Mouse (Mus musculus) embryo, embryonic 11 days (tissue): ENCODE data around the gene Inpp4b.

Source experiments
- DNase-seq: peaks from one replicate; pipeline ENCODE4 v3.0.0-alpha.2; 2015

The Inpp4b gene

DNA sequence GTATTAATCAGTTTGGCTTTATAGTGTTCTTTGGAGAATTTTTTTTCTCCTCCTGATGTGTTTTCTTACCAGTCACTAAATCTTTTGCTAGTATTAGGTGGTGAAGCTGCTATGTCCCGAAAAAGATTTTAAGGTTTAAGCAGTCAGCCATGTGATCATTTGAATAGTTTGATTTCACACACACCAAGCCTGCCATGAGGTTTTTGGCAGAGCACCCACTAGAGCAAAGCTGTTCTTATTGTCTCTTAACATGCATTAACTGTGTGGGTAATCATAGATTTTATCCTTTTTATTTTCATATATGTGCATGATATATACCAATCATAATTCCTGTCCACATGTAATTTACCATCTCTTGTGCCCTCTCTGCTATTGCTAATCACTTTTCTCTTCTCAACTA lies 240.6 kb downstream of the Inpp4b start:
- no peak for DNase-seq

DNA sequence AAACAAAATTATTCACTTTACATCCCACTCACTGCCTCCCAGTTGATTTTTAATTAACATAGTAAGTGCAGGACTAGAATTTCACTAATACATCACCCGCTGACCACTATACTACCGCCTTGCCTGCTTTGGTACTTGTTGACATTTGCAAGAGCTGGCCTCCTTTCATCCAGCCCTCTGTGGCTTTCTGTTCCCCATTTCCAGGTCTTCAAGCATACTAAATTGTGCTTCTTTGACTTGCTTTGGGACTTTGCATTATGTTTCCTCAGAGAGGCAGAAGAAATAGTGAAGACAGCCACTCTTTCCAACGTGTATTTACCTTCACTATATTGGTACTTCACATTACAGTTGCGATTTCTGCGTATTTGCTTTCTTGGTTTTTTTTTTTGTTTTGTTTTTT lies 244.4 kb downstream of the Inpp4b start:
- no peak for DNase-seq

DNA sequence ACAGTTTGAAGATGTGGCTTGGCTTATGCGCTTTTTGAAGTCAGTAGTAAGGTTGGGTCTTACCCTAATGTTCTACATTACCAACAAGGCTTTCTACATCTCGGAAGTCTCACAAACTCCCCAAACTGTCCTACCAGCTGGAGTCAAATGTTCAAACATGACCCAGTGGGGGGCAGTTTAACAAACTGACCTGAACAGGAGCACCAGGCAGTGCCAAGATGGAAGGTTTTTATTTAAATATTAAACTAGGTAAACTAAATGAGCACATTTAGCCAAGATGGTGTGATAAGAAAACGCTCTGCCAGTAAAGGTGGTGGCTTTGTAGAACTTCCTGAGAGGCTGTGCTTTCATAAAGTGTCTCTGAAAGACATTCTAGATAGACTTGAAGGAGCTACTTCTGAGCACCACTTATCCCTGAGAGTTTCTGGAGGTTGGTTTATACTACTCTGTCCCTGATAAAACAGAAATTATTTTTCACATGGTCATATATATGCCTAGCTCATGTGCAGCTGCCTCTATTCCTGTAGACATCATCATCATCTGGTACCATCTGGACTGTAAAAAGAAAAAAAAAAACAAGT lies 251.9 kb downstream of the Inpp4b start:
- no peak for DNase-seq

DNA sequence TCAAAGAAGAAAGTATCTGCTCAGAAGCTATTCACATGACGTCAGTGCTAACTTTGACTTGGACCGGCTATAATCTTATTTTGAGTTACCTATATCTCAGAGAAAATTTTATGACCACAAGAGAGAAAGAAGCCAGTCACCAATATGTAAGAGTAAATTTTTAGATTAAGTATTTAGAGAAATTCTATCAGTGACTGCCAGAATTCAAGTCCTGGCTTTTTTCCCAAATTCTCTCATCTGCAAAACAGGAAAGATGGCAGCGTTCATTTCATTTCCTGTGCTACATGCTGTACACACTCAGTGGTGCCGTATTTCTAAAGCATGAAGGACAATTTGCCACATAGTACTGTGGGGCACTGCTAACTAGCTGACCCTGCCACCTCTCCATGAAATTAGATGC lies 256.9 kb downstream of the Inpp4b start:
- DNase-seq, result no peak

DNA sequence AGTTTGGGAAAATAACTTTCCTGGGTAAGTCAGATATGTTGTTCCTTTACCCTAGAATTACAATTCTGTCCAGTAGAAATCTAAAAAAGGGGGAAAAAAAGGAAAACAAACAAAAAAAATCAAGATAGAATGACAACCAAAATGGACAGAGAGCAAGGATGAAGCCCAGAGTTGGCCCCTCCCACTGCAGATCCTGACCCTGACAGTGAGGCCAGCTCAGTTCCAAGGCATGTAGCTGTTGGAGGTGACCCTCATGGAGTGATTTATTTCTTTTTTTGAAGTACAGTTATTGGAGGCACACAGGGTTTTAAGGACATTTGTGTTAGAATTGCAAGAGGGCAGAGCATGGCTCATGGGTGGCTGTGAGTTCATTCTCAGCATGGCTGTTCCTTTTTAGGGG lies 258.8 kb downstream of the Inpp4b start:
- peak; percentile 4 for DNase-seq

DNA sequence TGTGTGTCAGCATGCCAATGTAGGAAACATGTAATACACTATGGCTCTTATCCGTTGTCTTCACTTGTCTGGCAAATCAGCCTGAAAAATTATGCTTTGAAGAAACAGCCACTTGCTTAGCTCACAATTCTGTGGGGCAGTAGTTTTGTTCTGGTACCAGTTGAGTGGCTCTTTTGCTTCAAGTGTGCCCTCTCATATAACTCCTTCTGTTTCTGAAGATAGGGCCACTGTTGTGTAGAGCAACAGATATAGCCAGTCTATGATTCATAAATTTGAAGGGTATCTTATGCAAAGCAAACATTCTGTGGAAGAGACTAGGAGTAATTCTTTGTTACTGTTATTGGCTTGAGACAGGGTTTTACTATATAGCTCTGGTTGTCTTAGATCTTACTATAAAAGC lies 265.7 kb downstream of the Inpp4b start:
- DNase-seq, result no peak

DNA sequence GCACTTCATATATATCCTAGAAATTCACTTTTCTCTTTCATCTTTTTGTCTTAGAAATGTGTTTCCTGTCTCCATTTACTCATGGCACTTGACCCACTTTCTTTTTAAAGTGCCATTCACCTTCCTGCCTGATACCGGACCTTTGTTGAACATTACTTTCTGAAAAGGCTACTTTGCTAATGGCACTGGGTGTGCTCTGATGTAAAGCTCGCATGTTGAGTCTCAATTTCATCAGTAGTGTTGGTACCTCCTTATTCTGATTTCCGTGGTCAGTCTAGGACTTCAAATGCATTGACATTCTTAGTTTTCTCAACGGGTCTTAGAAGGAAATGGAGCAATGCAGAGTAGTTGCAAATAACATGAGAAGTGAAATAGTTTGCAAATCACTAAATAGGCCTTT lies 266.7 kb downstream of the Inpp4b start:
- DNase-seq, result no peak

DNA sequence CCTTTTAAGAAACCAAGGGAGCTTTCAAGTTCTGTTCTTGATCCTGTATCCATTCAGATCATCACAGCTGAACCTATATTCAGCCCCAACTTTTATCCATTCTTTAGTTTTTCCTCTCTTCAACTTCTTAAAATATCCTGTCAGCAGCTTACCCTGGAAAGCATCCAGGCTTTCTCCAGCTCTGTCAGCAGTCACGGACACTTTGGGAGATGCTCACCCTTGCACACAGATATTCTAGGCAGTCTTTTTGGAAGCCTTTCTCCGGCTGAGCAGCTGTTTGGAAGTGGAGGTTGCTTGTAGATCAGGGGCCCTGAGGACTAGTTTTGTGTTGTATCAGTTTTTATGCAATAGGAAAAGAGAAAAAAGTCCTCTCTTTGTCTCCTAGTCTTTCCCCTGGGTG lies 270.3 kb downstream of the Inpp4b start:
- DNase-seq, result no peak

DNA sequence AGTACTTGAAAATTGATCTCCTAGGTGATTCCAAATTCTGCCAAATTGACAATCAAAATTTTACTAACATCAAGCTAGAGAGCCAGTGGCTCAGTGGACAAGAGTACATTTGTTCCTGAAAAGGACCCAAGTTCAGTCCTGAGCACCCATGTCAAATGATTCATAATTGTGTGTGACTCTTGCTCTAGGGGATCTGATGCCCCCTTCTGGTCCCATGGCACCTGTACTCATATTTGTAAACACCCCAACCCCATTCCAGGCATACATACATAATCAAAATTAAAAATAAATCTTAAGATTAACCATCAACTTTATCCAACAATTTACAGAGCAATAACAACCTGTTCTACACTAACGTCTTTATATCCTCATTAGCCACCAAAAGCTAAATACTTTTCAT lies 271.8 kb downstream of the Inpp4b start:
- no peak for DNase-seq

DNA sequence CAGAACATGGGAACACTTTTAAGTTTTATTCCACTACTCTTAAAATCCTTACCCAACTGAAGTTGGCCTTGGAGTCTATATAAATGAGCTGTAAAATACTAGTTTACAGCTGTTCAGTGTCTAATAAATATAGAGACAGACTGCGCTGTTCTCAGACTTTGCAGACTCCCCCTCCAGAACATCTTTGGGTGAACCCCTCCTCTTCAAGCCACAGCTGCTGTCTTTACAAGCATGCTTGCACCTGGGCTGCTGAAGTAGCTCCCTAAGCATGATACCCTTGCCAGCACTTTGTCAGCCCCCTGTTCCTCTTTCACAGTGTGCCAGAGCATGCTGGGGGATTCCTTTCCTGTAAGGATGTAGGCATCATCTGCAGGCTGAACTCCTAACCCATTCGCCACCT lies 272.2 kb downstream of the Inpp4b start:
- DNase-seq, result no peak

DNA sequence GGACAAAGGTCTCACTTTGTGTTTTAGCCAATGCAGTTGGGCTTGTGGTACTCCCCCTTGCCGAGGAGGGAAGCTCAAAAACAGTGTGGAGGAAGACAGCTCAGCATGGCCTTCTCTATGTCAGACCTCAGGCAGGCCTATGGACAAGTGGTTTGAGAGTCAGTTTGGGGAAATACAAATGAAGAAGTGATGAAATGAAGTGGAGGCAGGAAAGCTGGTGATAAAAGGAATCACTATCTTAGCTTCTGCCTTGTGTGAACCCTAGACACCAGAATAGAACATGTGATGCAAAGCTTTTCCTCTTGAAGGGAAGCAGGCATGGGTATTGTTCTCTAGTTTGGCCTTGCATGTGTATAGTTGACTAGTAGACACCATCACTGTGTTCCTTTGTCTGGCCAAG lies 273.2 kb downstream of the Inpp4b start:
- no peak for DNase-seq

DNA sequence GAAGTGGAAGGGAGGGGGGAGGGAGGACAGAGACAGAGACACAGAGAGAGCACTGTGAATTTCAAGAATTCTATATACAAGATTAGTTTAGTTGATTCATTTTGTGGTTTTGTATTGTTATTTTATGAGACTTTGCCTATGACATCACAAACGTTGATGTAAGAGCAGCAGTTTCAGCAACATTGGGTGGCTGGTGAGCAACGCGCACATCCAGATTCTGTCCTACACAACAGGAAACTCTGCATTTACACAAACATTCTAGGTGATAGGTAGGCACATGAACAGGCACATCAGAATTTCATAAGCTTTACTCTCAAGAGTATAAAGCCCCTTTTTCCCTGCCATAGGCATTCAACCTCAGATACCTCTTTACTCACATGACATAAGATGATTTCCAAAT lies 276.6 kb downstream of the Inpp4b start:
- no peak for DNase-seq

DNA sequence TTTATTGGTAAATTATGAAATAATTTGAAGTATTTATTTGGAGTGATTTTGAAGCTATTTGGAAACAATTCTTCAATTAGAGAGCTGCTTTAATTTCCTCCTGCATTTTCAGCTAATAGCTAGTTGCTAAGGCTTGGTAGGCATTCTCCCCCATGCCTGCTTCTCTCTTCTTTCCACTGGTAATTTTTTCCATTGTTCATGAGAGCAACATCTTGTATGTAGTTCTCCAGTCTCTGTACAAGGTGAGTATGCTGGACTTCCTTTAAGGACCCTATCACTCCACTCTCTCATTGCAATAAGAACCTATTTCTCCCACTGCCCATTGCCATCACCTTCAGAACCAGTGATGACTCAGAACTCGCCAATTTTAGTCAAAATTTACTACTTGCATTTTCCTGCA lies 292.7 kb downstream of the Inpp4b start:
- DNase-seq, result no peak

DNA sequence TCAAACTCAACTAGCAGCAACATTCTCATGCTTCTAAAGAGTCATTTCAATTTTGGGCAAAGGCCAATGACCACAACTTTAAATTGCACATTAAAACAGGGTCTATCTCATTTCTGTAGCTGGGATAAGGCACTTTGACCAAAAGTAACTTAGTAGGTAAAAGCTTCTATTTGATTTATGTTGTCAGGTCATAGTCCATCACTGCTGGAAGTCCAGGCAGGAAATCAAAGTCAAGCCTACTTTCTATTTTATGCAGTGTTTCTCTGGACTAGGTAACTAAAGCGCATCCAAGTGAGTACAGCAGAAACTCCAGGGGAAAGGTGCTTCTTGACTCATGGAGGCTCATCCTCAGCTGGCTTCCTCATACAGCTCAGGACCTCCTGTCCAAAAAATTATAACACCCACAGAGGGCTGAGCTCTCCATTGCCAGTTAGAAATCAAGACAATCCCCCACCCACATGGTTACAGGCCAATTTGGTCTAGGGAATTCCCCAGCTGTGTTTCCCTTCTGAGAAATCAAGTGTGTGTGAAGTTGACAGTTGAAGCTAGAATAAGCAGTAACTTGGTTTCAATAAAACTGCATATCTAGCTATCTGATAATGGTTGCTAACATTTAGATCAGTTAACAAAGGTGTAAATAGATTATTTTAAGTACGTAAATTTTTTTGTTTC lies 293.7 kb downstream of the Inpp4b start:
- DNase-seq, result no peak

DNA sequence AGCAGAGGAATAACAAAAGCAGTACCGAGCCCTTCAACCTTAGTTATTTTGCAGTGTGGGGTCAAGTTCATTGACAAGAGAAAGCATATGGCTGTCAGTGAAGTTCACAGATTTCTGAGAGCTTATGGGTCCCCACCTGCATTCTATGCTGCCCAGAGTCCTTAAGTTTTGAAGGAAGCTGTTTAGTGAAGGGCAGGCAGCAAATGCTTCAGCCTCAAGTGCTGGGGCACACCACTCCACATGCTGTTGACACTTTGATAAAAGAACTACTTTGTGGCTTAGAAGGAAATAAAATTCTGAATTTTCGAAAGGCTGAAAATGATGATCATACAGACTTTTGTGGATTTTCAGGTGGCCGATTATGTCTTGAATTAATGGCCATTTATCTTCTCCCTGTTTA lies 296.1 kb downstream of the Inpp4b start:
- DNase-seq, result no peak

DNA sequence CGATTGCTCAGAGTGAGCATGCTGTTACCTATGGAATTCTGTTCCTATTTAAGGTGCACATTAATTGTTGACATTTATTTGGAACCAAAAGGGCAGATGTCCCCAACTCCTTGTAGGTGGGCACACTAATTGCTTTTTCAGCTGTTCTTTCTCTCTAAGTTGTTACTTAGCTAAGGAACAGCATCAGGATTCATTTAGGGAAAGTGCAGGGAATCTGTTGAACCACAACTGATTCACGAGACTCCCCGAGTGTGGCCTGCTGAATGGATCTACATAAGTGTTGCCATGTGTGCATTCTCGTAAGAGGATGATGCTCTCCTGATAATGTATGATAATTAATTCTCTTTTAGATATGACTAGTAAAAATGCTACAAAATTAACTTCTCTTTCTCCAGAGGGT lies 297.5 kb downstream of the Inpp4b start:
- peak; percentile 47 for DNase-seq

DNA sequence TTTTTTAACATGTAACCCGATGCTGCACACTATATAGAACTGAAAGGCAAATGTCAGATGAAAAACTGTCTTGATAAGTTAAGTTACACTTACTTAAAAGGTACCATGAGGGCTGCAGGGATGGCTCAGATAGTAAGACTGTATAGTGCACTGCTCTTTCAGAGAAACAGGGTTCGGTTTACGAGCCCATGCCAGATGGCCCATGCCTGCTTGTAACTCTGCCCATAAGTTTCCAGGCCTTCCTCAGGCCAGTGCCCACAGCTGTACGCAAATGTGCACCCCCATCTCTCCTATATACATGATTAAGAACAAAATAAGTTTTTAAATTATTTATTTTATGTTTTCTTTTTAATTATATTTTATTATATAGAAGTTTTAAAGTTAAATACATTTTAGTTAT lies 300.7 kb downstream of the Inpp4b start:
- no peak for DNase-seq

DNA sequence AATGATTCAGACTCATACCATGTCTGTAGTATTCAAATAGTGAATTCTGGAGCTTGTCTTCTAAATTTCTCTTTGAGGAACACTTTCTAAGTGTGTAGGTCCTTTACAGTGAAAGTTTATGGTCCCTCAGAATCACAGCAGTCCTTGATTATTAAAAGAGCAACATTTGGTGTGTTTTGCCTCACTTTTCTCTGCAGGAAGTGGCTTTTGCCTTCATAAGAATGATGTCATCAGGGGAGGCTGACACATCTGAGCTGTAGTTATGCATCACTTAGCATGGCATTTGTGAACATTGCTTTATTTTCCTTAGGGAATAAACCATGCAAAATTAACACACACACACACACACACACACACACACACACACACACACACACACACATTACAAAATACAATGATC lies 349.8 kb downstream of the Inpp4b start:
- no peak for DNase-seq

DNA sequence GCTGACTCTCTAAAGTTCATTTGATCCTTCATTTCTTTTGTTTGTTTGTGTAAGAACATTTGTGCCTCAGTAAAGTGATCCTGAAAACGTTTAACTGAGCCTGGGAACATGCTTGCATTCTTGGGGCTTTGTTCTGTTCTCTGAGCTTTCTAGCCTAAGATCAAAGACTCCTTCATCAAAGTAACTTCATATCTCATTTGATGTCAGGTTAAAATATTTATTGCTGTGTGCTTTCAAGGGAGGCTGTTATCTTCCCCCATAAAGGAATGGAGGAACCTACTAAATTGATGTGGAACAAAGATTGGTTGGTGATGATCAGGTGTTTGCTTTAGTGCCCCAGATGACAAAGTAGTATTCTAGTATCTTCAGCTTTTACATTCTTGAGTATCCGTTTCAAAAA lies 352.5 kb downstream of the Inpp4b start:
- DNase-seq, result no peak

DNA sequence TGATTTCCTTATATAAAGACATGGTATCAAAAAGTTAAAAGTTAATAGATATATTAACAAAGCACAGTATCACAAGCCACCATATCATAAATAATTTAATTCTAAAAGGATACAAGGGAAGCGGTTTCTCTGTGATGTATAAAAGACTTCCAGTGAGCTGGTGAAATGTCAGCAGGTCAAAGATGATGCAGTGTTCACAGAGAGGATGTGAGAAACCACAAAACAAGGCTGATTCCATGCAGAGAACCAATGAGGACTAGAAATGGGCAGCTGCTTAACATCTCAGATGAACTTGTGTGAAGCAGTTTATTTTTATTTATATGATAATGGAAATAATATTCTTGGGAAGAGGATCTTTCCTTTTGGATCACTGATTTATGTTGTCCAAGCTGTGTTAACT lies 359.7 kb downstream of the Inpp4b start:
- no peak for DNase-seq

DNA sequence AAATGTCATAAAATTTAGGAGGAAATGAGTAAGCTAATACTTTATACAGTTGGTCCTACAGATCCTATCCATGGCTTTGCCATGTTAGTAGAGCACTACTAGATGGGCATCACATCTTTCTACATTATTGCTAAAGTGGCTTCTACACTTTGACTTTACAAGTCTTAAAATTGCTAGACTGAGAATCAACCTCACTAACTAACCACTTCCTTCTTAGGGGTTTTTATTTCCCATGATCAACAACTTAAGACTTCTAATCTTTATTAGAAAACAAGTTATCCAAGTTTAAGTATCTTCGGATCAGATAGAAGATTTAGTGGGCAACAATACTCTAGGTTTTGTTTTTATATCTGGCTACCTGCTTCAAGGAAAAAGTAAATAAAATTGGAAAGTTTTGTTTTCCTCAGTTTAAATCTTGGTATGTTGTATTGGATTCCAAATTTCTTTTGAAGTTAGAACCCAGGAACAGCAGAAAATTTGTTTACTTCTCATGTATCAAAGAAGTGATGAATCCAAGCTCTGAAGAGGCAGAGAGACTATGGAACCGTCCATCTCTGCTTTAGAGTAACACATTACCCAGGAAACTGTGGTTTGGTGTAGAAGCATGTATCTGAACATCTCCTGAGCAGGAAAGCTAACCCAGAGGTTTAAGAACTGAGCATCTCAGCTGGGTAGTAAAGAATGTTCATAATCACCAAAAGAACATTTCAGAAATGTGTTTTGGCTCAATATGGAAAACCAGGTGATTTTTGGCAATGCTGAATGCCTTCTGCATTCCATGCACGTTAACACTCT lies 361.4 kb downstream of the Inpp4b start:
- DNase-seq, result no peak

DNA sequence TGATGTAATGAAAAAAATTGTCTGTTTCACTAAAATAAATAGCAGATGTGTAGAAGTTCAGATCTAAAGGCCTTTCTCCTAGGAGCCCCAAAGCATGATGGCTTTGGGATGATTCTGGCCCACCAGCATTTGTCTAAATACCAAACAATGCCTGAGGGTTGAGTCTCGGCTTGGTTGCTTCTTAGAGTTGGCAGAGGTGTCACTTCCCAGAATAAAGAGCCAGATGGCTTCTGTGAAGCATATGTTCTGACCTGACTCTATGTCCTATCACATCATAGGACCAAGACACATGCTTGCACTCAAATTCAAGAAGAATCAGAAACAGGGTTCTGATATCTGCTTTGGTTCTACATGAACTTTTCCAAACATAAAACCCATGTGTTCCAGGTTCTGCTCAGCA lies 365.1 kb downstream of the Inpp4b start:
- no peak for DNase-seq

DNA sequence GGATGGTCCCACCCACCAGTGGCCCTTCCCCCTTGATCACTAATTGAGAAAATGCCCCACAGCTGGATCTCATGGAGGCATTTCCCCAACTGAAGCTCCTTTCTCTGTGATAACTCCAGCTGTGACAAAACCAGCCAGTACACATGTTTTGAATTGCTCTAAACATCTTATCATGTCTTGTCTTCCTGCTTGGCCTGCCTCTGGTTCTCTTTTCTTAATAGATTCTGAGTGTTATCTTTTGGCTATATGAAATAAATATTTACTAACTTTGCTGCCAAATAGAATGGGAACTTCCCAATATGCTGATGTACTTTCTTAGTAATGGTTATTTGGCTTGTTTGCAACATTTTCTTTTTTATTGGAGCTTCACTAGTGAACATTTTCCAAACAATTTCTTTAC lies 389.0 kb downstream of the Inpp4b start:
- no peak for DNase-seq

DNA sequence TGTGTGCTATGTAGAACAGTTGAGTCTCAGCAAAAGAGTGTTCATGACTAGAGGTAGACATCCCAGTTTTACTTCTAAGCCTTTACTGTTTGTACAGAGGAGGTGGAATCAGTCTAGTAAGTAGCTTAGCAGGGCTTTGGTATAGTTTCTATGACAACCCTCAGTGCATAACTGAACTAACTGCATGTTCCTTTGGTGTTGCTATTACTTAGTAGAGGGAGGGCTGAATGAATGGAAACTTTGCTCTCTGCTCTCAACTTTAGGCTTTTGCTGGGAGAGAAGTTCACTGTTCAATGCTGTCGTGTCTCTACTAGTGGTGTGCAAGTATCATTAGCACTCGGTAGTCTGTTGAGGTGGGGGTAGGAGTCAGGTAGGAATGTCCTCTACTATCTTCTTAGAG lies 393.3 kb downstream of the Inpp4b start:
- no peak for DNase-seq

DNA sequence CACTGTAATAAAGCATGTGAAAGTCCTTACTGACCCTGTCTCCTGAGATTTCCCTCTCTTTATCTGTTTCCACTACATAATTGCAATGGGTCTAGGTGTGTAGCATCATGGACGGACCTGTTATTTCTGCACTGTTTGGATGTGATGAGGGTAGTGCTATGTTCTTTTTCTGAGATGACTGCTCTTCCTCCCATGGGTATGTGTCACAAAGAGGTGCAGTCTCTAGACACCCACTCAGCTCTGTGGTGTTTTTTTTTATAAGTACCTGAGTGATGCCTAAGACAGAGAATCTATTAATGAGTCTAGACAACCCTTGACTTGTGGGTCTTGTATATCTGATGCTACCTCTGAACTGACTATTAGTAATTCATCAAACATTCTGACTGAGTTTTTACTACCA lies 393.7 kb downstream of the Inpp4b start:
- no peak for DNase-seq
